Comparison of ENCODE assay signal across 15 mouse cellular contexts in genomic region chr1:62956942-62957645, GRCm38 (mm10).
"Had no signal": no experiment of that assay in that cellular context is flagged by ENCODE, and none has a peak within 500 bp of the region (broad histone marks: within the 10 kb centered on the region; RNA-seq: fewer than 3 reads in every experiment).

No protein-coding gene starts in this region.

- ATAC-seq: liver, postnatal 0 days had no signal

- H3K4me2 ChIP-seq: kidney, embryonic 15.5 days; limb, embryonic 15.5 days; liver, embryonic 11.5 days; midbrain, embryonic 11.5 days had no signal

- H3K9me3 ChIP-seq: kidney, embryonic 15.5 days; limb, embryonic 15.5 days had no signal

- H3K4me1 ChIP-seq: kidney, embryonic 15.5 days had no signal

- H3K36me3 ChIP-seq: kidney, embryonic 15.5 days; limb, embryonic 15.5 days had no signal

- H3K9ac ChIP-seq: kidney, embryonic 15.5 days; limb, embryonic 15.5 days; liver, embryonic 14.5 days; liver, postnatal 0 days had no signal

- H3K4me3 ChIP-seq: kidney, embryonic 15.5 days; left cerebral cortex, adult 2 months; limb, embryonic 15.5 days had no signal

- H3K27ac ChIP-seq: kidney, embryonic 15.5 days; left cerebral cortex, adult 2 months; limb, embryonic 15.5 days; liver, embryonic 14.5 days had no signal

- DNase-seq: kidney, adult 11 months; kidney, adult 8-10 months; kidney, postnatal 10 days; kidney, postnatal 36 days; layer of hippocampus, postnatal 36 days; liver, postnatal 0 days; midbrain, embryonic 14.5 days; thymus, adult 18-20 months; thymus, postnatal 36 days had no signal

- H3K27me3 ChIP-seq: limb, embryonic 15.5 days had no signal
